Mouse (Mus musculus) lung, embryonic 16.5 days (tissue): ENCODE data around the gene Inpp5d. TPM values are rescaled to one million over a fixed set of nuclear protein-coding genes. Genes with fewer than 3 reads are reported as not detected.

Source experiments
- ATAC-seq: fragments of 200-750 bp; cut with Nextera tagmentation; 2 replicates; pipeline ENCODE4 v1.8.0; 2017; ENCODE audit warnings: low read depth, mild to moderate bottlenecking, moderate library complexity
- H3K27ac ChIP-seq: fragments of 300-500 bp; sonication (generic); 2 replicates; pipeline ENCODE4 v1.5.1; 2014; ENCODE audit warnings: mild to moderate bottlenecking, control low read depth, low read length
- H3K27me3 ChIP-seq: fragments of 300-500 bp; sonication (generic); 2 replicates; pipeline ENCODE4 v1.6.1; 2014; ENCODE audit warnings: low read depth, low read length, mixed read lengths; ENCODE audit not compliant: control insufficient read depth, insufficient read depth
- H3K36me3 ChIP-seq: fragments of 300-500 bp; sonication (generic); 2 replicates; pipeline ENCODE4 v1.6.1; 2014; ENCODE audit warnings: low read length; ENCODE audit not compliant: control insufficient read depth, insufficient read depth
- H3K4me1 ChIP-seq: fragments of 300-500 bp; sonication (generic); replicated peaks from 2 replicates; pipeline ENCODE4 v1.6.1; 2014; ENCODE audit warnings: low read length, mixed read lengths; ENCODE audit not compliant: control insufficient read depth, insufficient read depth
- H3K4me2 ChIP-seq: fragments of 300-500 bp; sonication (generic); 2 replicates; pipeline ENCODE4 v1.6.1; 2014; ENCODE audit warnings: low read depth, low read length, control low read depth
- H3K4me3 ChIP-seq: fragments of 300-500 bp; sonication (generic); 2 replicates; pipeline ENCODE4 v1.5.1; 2014; ENCODE audit warnings: mild to moderate bottlenecking, low read length, control low read depth
- H3K9ac ChIP-seq: fragments of 300-500 bp; sonication (generic); 2 replicates; pipeline ENCODE4 v1.6.1; 2014; ENCODE audit warnings: low read length, control low read depth
- H3K9me3 ChIP-seq: fragments of 300-500 bp; sonication (generic); 2 replicates; pipeline ENCODE4 v1.6.1; 2016; ENCODE audit warnings: low read length; ENCODE audit not compliant: control insufficient read depth
- WGBS: fragments of 180-500 bp; shearing (Covaris S2); extraction: QIAGEN DNeasy Blood & Tissue Kit; methylation state at CpG from one replicate; pipeline ENCODE4 v1.1.7; 2014; 5-methylcytosine and 5-hydroxymethylcytosine counted together
- polyA plus RNA-seq: library from polyadenylated mRNA; unstranded; fragments of >200 nt; fragmentation: Nextera tagmentation; extraction: Ambion mirVana; gene quantifications from 2 replicates; pipeline ENCODE4 v1.2.1, GENCODE M21; 2015

The Inpp5d gene
- polyA plus RNA-seq, 1 experiment from 2014 or later: 11.9 TPM

DNA sequence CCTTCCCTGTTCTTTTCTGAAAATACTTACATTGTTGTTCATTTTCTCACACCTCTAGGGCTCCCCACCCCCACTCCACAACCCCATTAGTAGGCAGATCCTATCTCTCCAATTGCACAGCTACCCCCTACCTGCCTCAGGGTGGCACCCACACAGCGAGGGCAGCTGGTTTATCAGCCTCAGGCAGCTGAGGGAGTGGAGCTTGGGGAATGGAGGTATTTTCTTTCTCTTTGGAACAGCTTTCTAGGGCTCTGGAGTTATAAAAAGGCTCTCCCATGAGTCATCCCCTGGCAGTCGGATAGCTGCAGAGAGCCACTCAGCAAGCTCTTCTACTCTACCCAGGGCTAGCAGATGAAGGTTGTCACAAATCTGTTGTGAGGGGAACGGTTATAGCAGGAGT lies 25.9 kb upstream of the Inpp5d start:
- no peak overlapping the region for H3K27ac ChIP-seq
- no peak overlapping the region for H3K4me2 ChIP-seq
- no peak for ATAC-seq
- no peaks in the 10 kb centered on the region for H3K36me3 ChIP-seq
- no peak overlapping the region for H3K9ac ChIP-seq
- 55% methylated on average over 3 of the region's 3 CpGs for WGBS
- no peak overlapping the region for H3K4me3 ChIP-seq
- H3K27me3 ChIP-seq: no peaks in the 10 kb centered on the region
- no peaks in the 10 kb centered on the region for H3K9me3 ChIP-seq
- no peaks in the 10 kb centered on the region for H3K4me1 ChIP-seq

DNA sequence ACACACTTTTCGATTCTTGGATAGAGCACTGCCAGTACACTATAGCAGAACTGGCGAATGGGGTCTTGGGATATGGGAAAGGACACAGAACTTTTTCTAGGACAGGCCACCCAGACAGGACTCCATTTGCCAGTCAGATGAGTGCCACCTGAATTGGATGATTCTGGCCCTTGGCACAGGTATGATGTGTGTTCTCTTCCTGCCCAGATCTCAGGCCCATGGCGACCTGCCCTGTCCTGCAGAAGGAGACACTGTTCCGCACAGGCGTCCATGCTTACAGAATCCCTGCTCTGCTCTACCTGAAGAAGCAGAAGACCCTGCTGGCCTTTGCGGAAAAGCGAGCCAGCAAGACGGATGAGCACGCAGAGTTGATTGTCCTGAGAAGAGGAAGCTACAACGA lies 25.4 kb upstream of the Inpp5d start:
- Histone ChIP-seq H3K27ac (no peak overlapping the region), H3K4me3 (no peak overlapping the region), H3K27me3 (no peaks in the 10 kb centered on the region), H3K4me1 (no peaks in the 10 kb centered on the region), H3K4me2 (no peak overlapping the region), H3K9ac (no peak overlapping the region), H3K9me3 (no peaks in the 10 kb centered on the region), H3K36me3 (no peaks in the 10 kb centered on the region)
- 90% methylated on average over 10 of the region's 10 CpGs for WGBS
- no peak for ATAC-seq

DNA sequence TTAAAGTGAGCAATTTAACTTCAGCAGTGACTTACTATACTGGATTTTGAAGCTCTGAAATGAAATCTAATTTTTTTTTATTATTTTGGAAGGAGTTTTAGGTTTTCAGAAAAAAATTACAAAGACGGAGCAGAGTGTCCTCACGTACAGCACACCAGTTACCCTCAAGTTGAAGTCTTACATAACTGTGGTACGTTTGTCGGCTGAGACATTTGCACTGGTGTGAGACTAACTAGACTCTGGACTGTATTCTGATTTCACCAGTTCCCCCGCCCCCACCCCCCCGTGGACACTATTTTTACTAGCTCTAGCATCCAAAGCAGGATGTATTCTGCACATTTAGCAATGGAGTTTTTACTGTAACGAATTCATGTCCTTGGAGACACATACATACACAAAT lies 19.6 kb upstream of the Inpp5d start:
- no peaks in the 10 kb centered on the region for H3K36me3 ChIP-seq
- WGBS: 69% methylated on average over 7 of the region's 7 CpGs
- no peaks in the 10 kb centered on the region for H3K4me1 ChIP-seq
- no peaks in the 10 kb centered on the region for H3K27me3 ChIP-seq
- no peak overlapping the region for H3K4me3 ChIP-seq
- no peak overlapping the region for H3K4me2 ChIP-seq
- H3K9ac ChIP-seq: no peak overlapping the region
- no peak for ATAC-seq
- no peaks in the 10 kb centered on the region for H3K9me3 ChIP-seq
- H3K27ac ChIP-seq: no peak overlapping the region

DNA sequence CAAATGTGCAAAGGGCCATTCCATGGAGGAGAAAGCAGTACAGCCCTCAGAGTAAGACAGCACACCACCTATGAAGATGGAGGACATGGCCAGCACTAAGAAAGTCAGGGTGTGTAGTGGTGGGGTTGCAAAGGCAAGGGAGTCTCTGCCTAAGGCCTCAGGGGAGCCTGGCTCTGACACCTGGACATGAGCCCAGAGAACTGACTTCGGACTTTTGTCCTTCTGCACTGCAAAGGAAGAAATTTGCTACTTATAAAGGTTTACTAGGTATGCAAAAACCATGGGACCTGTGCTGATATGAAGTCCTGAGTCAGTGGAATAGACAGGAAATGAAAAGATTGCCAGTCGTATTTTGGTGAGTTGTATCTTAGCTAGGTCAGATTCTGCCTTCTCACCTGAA lies 18.3 kb upstream of the Inpp5d start:
- no peak overlapping the region for H3K4me3 ChIP-seq
- no peak overlapping the region for H3K9ac ChIP-seq
- no peak overlapping the region for H3K27ac ChIP-seq
- no peak for ATAC-seq
- H3K4me2 ChIP-seq: no peak overlapping the region
- no peaks in the 10 kb centered on the region for H3K27me3 ChIP-seq
- H3K4me1 ChIP-seq: no peaks in the 10 kb centered on the region
- 72% methylated on average over 2 of the region's 2 CpGs for WGBS
- H3K9me3 ChIP-seq: no peaks in the 10 kb centered on the region
- H3K36me3 ChIP-seq: no peaks in the 10 kb centered on the region

DNA sequence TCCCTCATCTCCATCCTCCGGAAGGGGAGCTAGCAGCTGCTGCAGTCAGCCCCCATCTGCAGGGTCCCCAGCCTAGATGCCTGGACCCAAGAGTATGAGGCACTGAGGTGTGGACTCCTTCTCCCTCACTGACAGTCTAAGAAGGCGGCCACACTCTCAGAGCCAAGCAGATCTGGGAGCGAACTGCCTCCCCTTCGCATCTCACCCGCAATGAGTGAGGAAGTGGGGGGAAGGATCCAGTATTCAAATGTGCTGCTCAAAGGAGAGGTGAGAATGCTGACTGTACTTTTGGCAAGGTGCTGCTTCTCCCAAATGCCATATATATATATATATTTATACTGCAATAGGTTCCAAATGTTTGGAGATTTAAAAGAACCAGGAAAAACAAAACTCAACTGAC lies 16.7 kb upstream of the Inpp5d start:
- no peaks in the 10 kb centered on the region for H3K27me3 ChIP-seq
- H3K9ac ChIP-seq: no peak overlapping the region
- no peaks in the 10 kb centered on the region for H3K9me3 ChIP-seq
- H3K27ac ChIP-seq: no peak overlapping the region
- H3K4me1 ChIP-seq: no peaks in the 10 kb centered on the region
- H3K36me3 ChIP-seq: no peaks in the 10 kb centered on the region
- no peak overlapping the region for H3K4me2 ChIP-seq
- no peak overlapping the region for H3K4me3 ChIP-seq
- ATAC-seq: no peak
- 86% methylated on average over 5 of the region's 5 CpGs for WGBS

DNA sequence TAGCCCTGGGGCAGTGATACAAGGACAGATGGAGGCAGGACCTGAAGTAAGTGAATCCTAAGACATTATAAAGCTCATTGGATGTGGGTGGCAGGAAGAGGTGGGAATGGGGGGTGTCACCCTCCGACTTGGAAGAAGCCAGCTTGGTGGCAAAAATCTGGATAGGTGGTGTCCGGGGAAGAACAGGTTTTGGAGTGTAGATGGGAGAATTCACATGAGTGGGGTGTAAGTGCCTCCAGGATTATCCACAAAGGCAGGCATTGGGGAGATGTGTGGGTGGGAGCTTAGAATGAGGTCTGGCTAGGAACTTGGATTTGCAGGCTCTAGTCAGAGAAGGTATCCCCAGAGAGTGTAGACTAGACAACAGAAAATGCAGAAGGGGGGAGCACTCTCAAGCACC lies 14.8 kb upstream of the Inpp5d start:
- no peaks in the 10 kb centered on the region for H3K36me3 ChIP-seq
- WGBS: 87% methylated on average over 2 of the region's 2 CpGs
- no peak overlapping the region for H3K27ac ChIP-seq
- no peak overlapping the region for H3K9ac ChIP-seq
- no peaks in the 10 kb centered on the region for H3K4me1 ChIP-seq
- H3K4me3 ChIP-seq: no peak overlapping the region
- H3K4me2 ChIP-seq: no peak overlapping the region
- no peak for ATAC-seq
- no peaks in the 10 kb centered on the region for H3K27me3 ChIP-seq
- H3K9me3 ChIP-seq: no peaks in the 10 kb centered on the region

DNA sequence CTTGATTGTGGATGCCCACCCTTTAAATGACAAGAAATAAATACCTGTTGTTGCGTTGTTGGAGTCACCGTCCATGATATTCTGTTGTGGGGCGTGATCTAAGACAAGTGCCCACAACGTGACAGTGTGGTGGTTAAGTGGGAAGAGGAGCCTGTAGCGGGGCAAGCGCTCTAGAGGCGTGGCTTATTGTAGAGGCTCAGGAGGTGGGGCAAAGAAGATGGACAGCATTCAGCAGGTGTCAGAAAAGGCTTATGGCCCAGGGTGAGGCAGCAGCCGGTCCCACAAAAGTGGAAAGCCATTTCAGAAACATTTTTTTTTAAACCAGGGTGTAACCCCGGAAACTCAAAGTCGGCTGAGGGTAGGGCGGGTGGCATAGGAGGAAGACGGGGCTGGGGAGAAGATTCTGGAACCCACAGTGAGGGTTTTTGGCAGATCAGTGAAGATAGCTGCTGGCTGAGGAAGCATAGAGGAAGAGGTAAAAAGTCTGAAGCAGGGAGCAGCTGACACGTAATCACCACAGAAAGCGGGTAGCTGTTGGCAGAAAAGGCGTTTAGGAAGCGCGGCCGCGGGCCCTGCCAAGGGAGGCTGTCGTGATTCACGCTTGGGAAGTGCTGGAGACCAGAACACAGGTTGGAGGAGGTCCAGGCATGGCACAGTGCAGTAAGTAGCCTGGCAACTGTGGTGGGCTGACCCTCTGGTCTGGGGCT lies 12.6 kb upstream of the Inpp5d start:
- Histone ChIP-seq H3K4me1 (no peaks in the 10 kb centered on the region), H3K9ac (no peak overlapping the region), H3K27ac (no peak overlapping the region), H3K4me2 (no peak overlapping the region), H3K4me3 (no peak overlapping the region), H3K9me3 (no peaks in the 10 kb centered on the region), H3K36me3 (no peaks in the 10 kb centered on the region), H3K27me3 (no peaks in the 10 kb centered on the region)
- ATAC-seq: no peak
- WGBS: 64% methylated on average over 21 of the region's 21 CpGs

DNA sequence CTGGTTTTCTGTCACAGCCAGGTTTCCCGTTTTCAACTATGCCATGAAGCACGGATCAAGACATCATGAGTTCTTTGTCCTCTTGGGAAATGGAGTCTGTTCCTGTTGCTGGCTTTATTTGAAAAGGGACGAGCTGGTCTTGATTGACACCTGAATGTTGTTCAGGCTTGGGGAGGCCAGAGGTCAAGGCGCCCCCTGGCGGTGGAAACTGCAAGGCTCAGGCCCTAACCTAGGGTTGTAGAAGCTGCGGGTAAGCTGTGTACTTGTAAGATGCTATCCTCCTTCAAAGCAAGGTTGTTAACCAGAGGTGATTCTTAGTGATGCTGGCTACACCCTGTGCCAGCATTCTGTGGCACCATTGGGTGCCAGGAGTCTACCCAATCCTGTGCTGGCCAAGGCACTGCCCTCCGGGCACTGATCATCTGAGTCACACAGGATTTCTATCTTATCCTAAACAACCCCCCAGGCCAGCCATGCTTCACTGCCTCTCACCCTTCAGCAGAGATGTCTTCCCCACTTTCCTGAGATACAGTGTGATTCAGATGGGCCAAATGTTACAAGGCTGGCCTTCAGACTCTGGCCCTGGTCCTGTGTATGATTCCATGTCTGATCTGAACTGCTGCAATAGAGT lies 11.6 kb upstream of the Inpp5d start:
- ATAC-seq: peak; percentile 41; the same call in 1 of the 2 replicates
- Histone ChIP-seq H3K27ac (no peak overlapping the region), H3K9ac (no peak overlapping the region), H3K4me3 (no peak overlapping the region), H3K4me1 (no peaks in the 10 kb centered on the region), H3K36me3 (no peaks in the 10 kb centered on the region), H3K27me3 (no peaks in the 10 kb centered on the region), H3K4me2 (no peak overlapping the region), H3K9me3 (no peaks in the 10 kb centered on the region)
- WGBS: 31% methylated on average over 7 of the region's 7 CpGs

DNA sequence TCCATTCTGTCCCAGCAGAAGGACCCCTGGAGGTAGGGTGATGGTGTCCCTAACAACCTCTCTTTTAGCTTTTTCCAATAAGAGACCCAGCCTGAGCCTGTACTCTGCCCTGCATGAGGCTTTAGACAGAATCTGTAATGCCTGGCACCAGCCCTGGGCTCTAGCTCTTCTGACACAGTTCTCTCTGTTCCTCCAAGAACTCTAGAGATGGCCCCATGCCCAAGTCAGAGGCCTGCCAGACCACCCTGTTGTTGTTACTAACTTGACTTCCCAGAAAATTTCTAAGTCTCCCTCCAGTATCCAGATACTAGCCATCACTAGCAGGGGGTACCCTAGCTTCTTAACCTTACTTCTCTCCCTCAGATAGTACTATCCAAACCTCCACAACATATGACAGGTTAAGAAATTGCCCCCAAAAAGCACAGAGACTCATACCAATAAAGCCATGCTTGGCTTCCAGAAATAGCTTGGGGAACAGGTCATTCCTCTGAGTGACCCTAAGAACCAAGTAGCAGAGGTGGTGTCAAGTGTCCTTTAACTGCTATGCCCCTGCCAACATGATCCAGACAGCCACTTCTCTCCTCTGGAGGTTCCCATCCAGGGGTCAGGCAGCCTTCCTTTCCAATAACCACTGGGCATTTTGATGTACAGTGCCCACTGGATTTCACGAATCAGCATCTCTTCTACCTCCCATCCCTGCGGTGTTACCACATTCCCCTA lies 5.4 kb upstream of the Inpp5d start:
- H3K27ac ChIP-seq: no peak overlapping the region
- H3K9me3 ChIP-seq: no peaks in the 10 kb centered on the region
- H3K27me3 ChIP-seq: no peaks in the 10 kb centered on the region
- H3K4me2 ChIP-seq: no peak overlapping the region
- H3K9ac ChIP-seq: no peak overlapping the region
- H3K36me3 ChIP-seq: no peaks in the 10 kb centered on the region
- H3K4me3 ChIP-seq: no peak overlapping the region
- ATAC-seq: no peak
- H3K4me1 ChIP-seq: no peaks in the 10 kb centered on the region
- WGBS: 77% methylated on average over 2 of the region's 2 CpGs
